Mouse (Mus musculus): Measurements from ENCODE around the gene Kif1b.
A peak's percentile ranks its signal among the peaks of the same experiment; 100 is the strongest.
"Not testable (repeated sequence)": the region's sequence is repeated elsewhere in the genome, so short reads cannot be mapped to it uniquely, and the experiment has no call there.

The Kif1b gene

DNA sequence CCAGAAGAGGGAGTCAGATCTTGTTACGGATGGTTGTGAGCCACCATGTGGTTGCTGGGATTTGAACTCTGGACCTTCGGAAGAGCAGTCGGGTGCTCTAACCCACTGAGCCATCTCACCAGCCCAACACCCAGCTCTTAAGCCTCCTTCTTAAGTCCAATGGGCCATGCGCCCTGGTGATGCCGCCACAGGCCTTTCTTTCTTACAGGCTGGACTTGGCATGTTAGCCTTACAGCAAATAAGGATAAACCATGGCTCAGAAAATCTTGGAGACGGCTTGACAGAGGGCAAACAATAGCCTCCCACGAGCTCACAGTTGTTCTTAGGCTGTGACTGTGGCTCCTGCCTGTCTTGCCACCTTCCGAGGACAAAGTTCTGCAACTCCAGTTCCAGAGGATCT lies 137.6 kb downstream of the Kif1b start:
- not testable (repeated sequence) for DNase-seq (ENCODE audit: low spot score)

DNA sequence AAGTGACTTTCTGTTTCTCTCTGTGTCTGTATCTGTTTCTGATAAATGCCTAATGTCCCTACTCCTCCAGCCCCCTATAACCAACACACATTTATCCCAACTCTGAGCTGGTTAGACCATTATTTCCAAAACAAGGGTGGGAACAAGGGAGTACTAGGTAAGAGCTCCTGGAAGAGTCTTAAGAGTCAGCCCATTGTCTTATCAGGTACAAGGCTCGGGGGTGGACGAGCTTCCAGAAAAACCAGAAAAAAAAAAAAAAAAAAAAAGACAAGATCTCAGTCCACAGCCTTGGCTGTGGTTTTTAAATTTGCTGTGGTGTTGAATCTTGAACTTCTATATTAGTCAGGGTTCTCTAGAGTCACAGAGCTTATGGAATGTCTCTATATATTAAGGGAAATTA lies 139.5 kb downstream of the Kif1b start:
- DNase-seq (ENCODE audit: low spot score): no peak

DNA sequence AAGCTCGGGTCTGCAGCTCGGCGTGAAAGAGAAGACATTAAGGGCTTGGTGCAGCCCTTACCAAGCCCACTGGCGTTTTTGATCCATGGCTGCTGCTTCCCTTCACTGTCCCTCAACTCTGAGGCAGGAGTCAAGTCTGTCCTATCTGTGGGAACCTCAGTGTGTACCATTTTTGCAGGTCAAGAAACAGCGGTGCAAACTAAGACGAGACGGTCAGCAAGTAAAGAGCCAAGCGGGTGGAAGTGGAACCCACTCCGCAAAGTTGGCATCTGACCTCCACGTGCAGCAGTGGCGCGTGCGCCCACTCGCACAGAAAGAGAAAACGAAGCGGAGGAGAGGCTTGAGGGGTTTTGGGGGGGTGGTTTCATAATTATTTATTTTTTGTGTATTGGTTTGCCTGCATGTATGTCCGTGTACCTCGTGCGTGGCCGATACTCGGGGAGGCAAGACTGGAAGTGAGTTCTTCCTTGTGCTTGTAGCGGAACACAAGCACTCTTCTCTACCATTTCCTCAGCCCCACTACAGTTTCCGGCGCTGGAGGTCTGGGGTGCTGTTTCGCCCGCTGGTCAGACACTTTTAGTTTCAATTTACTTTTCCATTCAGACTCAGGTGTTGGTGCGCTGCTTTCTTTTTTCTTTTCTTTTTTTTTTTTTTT lies 140.4 kb downstream of the Kif1b start:
- DNase-seq (ENCODE audit: low spot score): peak; percentile 42

DNA sequence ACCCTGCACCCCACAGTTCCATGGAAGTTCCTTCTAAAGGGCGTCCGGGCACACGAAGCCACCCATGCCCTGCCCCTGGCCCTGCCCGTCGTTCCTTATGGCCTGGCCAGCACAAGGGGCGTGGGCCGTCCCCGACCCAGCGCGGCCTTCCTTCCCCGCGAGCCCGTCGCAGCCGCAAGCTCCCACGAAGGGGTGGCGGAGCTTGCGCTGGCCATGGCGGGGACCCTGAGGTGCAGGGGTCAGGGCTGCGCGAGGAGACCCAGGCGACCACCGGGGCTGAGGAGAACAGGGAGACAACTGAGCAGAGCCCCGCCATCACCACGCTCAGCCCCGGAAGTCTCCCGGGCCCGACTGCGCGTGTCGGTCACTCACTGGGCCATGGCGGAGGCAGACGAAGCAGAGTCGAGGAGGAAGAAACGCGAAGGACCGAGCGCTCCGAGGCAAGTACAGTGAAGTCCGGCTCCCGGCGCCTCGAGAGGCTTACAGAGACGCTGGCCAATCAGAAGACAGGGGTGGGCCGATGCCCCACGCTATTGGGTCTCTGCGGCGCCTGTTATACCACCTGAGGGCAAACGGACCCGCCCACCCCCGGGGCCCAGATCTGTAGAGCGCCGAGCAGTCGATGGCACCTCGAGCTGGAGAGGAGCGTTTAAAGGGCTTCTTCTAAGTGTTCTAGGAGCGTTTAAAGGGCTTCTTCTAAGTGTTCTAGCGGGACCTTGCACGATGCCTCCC lies 141.1 kb downstream of the Kif1b start, which contains the start of gene Pgd:
TSS of gene Pgd (minus strand) at position 557 of the 732 bp plus-strand sequence.
- DNase-seq (ENCODE audit: low spot score): peak; percentile 97

DNA sequence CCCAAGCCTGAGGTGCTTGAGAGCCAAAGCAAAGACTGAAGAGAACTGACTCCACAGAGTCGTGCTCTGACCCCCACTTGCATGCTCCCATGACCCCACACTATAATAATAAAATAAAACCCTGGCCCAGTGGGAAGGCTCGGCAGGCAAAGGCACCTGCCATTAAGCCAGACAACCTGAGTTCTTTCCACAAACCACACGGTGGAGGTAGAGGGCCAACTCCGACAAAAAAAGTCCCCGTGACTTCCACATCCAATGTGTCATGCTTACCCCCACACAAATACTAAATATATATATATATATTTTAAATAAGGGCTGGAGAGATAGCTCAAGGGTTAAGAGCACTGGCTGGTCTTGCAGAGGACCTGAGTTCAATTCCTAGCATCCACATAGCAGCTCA lies 143.3 kb downstream of the Kif1b start:
- DNase-seq (ENCODE audit: low spot score): no peak

DNA sequence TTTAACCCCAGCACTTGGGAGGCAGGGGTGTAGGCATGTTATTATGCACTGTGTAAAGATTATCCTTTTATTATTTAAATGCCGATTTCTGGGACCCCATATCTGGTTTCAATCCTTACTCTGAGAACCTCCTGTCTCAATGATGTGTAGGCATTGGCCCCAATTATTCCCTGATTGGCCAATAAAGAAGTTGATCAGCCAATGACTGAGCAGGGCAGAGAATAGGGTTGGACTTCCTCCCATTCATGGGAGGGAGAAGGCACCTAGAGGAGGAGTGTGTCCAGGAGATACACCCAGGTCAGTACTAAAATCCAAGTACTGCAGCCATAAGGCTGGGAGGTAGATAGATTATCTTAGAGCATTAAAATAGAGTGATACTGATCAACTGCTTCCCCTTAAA lies 144.3 kb downstream of the Kif1b start:
- DNase-seq (ENCODE audit: low spot score): no peak

DNA sequence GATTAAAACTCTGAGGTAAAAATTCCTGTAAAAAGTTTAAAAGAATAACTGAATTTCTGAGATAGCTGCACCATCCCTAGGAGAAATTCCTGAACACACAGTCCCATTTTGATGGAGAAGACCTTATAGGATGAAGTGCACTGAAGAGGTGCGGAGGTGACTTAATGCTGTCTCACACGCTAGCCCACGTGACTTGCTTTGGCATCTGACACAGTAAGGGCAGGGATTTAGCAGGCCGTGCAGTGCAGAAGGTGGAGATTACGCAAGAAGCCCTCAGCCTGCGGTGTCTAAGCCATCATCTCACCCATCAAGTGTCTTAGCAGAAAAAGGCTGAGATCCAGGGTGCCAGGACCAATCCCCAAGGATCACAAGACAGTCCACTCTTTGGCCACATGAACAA lies 146.3 kb downstream of the Kif1b start:
- DNase-seq (ENCODE audit: low spot score): no peak

DNA sequence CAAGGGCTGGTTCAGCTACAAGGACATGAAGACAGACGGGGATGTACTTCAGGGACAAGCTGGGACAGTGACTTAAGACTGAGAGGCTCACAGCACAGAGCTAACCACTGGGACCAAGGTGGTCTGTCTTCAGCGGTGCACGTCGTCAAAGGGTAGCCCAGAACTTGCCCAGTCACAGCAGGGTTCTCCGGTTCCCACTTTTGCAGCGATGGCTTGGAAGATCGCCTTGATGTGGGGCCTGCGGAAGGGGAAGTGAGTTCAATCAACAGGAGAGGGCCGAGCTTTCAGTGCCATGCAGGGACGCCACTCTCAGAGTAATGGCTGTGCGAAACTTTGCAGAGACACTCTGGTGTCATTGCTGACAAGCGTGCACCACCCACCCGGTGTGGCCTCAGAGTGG lies 147.6 kb downstream of the Kif1b start:
- no peak for DNase-seq (ENCODE audit: low spot score)

DNA sequence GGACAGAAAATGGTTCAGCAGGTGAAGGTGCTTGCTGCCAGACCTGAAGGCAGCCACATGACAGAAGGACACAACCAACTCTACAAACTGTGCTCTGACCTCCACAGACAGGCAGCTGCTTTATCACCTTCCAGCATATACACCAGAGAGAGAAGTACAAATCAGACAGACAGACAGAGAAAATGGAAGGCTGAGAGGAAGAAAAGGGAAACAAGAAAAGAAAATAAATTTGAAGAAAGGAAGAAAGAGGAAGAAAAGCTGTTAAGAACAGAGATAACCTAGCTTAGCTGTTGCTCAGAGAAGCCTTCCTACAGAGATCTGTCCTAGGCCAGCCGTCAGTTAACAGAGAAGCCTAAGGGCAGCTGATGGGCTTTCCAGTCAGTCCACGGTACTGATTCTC lies 148.3 kb downstream of the Kif1b start:
- no peak for DNase-seq (ENCODE audit: low spot score)

DNA sequence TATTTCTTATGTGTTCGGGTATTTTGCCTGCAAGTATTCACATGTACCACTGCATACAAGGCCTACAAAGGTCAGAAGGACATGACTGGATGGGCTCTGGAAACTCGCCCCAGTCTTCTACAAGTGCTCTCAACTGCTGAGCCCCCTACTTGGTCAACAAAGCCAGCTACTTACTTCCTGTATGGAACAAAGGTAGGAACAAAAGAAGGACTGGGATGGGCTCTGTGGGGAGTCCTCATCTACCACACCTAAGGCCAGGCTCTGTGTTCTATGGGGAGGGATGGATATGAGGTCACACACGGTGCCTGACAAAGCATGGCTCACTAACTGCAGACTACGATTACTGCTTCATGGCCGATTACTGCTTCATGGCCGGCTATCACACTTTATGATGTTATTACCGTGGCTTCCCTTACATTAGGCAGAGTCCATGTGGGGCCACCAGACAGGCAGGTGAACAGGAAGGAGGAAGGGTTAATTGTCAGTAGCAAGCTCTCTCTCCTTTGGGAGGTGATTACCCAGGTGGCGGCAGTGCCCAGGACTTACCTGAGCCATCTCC lies 150.0 kb downstream of the Kif1b start:
- DNase-seq (ENCODE audit: low spot score): no peak

DNA sequence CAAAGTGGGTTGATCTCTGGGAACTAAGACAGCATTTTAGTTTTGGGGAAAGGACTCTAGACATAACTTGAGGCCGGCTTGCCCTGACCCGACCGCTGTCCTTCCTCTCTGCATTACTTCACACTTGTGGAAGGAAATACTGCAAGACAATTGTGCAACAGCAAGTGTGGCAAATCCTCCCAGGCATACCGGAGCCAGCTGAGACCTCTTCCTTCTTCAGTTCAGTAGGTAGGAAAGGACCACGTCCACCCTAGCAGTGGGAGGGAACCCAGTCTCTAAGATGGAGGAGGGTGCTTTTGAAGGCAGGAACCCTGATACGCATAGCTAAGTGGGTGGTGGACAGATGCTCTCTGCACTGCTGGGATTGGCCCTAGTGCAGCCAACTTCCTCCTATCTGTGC lies 151.8 kb downstream of the Kif1b start:
- DNase-seq (ENCODE audit: low spot score): no peak

DNA sequence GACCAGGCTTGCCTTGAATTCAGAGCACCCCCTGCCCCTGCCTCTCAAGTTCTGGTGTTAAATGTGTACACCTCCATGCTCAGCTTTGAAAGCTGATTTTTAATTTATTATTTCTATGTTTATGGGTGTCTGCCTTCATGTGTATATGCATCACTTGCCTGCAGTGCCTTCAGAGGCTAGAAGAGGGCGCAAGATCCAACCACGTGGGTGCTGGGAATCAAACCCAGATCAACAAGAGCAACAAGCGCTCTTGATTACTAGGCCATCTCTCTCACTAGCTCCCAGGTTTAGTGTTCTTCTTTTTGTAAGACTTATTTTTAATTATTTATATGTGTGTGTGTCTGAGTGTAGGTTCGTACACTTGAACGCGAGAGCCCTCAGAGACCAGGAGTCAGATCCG lies 152.6 kb downstream of the Kif1b start:
- no peak for DNase-seq (ENCODE audit: low spot score)

DNA sequence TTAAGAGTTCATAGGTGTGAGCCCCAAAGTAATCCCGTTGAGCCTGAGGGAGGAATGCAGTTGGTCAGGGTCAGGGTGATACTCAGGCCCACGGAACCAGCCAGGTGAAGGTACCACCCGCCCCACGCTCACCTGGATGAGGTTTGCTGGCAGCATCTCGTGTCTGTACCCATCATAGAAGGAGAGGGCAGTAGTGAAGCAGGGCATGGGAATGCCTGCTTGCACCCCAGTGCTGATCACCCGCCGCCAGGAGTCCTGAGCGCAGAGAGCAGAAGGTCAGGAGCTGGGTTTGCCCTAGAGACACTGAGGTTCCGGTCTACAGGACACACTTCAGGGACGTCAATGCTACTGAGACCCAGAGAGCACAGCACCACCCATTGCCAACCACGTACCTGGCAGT lies 156.8 kb downstream of the Kif1b start:
- no peak for DNase-seq (ENCODE audit: low spot score)

DNA sequence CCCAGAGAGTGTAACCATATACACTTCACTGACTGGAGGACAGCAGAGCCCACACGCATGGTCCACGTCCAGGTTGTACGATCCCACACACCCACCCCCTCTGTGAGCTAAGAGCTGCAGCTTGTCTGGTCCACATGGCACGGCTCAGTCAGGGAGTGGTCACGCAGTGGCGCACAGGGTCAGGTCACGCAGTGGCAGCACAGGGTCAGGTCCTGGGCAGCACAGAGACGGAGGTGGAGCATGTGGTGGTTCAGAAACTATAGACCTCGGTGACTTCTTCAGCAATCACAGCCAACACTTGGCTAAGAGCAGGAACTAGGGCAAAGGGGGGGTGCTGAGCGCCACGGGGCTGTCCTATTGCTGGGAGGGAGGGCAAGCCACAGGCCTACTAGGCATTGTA lies 157.2 kb downstream of the Kif1b start:
- no peak for DNase-seq (ENCODE audit: low spot score)

DNA sequence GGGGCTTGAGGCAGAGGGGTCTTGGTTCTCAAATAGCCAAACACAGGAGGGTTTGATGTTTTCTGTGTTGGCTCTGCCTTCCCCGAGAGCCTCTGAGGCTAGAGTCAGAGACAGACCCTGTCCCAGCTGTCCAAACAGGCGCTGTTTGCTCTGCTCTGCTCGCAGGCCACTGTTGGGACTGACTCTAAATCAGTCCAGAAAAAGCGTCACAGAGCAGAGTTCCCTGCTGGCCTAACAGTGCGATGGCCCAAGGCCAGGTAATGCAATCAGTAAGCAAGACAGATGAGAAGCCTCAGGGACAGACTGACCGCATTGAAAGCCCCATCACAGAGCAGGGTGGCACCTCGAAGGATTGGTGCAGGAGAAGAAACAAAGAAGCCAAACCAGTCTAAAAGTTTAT lies 157.9 kb downstream of the Kif1b start:
- peak; percentile 29 for DNase-seq (ENCODE audit: low spot score)

DNA sequence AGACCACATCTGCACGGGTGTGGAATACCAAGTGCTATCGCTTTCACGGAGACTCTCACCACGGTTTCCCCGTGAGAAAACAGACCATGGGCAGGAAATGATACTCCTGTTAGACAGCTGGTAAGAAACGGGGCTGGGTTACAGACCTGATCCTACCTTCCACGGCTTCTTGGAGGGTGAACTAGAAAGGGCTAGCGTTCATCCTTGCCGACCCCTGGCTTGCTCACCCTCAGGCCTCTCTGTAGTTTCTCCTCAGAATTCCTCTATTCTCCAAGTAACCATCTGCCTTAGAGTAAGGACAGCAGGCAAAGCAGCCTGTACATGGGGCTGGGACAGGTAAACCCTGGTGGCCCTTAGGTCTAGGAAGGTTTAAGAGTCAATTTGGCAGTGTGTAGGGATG lies 158.3 kb downstream of the Kif1b start:
- no peak for DNase-seq (ENCODE audit: low spot score)

DNA sequence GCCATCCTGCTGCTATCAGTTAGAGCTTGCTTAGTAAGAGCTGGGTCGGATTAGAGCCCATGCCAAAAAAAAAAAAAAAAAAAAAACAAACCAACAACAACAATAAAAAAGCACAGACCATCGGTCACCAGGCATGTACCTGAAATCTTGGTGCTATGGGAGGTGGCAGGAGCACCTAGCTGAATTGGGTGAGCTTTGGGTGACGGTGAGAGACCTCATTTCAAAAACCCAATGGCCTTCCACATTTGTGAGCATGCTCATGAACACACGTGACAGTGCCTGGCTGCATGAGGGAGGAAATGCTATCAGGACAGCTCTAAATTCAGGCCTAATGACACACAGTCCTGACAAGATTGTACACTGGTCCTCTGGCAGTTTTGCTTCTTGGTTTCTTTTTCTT lies 159.4 kb downstream of the Kif1b start:
- no peak for DNase-seq (ENCODE audit: low spot score)

DNA sequence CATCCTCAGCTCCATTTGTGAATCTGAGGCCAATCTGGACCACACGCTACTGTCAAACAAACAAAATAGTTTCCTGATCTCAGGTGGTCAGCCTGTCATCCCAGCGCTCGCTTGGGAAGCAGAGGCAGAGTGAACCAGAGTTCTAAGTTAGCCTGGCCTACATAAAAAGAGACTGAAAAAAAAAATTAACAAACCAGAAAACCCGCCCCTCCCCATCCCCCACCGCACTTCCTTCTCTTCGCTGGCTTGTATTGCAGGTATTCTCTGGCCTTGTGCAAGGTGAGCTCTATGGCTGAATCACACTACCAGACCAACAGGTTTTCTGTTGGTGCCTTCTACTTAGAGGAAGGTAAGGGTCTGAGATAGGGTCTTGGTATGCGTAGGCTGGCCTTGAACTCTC lies 160.0 kb downstream of the Kif1b start:
- DNase-seq (ENCODE audit: low spot score): no peak

DNA sequence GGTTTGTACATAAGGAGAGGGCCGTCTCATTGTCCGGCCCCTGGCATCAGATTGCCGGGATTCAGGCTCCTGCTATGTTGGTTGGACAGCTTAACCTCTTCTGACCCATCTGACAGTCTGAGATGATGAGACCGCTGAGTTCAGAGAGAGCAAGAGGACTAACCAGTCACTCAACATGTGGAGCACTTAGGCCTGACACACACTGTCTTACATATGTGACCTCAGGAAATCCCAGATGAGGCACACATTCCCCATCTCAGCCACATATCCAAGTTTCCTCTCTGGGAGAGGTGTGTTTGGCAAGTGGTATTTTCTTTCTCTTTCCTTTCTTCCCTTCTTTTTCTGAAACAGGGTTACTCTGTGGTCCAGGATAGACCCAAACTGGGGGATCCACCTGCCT lies 162.3 kb downstream of the Kif1b start:
- no peak for DNase-seq (ENCODE audit: low spot score)

DNA sequence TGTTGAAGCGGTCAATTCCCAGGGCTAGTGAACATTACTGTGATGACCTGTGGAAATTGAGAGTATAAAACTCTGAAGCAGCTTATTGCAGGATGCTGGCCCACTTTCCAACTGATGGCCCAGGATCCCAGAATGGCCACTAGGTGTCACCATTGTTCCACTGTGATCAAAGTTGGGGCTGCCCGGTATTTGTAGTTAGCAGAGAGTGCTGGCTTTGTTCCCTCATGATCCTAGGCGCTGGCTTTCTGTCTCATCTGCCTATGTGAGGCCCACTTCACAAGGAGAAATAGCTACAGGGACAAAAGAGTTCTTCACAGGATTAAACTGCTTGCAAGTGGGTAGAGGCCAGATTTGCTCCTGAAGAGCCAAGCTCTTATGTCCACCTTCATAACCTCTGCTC lies 163.0 kb downstream of the Kif1b start:
- peak; percentile 85 for DNase-seq (ENCODE audit: low spot score)

DNA sequence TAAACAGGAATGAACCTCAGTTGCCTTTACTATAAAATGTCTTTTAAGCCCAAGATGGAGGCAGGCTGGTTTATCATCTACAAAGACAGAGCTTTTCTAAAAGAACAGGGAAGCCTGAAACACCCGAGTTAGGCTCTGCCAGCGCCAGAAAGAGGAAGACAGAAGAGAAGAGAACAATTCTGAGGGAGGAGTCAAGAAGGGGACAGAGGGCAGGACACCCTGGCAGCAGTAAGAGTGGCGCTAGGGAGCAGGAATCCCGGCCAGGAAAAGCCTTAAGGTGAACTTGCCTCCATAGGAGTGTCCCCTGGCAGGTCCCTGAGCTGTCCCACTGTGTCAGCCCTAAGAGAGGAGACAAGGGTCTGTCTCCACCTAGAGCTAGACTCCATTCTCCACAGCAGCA lies 163.9 kb downstream of the Kif1b start:
- peak; percentile 53 for DNase-seq (ENCODE audit: low spot score)

DNA sequence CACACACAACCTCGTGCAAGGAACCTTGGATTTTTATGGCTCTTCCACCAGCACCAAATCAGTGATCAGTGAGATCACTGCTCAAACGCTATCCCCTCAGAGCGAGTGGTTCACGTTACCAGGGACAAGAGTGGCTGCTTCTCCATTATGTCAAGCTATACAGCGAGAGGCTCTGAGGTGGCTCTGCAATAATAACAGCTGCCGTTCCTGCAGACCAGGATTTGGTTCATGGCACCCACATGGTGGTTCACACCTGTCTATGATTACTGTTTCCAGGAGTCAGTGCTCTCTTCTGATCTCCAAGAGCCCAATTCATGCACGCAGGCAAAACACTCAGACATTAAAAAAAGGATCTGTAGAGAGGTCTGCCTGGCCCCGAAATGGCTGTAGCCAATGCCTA lies 169.0 kb downstream of the Kif1b start:
- no peak for DNase-seq (ENCODE audit: low spot score)

DNA sequence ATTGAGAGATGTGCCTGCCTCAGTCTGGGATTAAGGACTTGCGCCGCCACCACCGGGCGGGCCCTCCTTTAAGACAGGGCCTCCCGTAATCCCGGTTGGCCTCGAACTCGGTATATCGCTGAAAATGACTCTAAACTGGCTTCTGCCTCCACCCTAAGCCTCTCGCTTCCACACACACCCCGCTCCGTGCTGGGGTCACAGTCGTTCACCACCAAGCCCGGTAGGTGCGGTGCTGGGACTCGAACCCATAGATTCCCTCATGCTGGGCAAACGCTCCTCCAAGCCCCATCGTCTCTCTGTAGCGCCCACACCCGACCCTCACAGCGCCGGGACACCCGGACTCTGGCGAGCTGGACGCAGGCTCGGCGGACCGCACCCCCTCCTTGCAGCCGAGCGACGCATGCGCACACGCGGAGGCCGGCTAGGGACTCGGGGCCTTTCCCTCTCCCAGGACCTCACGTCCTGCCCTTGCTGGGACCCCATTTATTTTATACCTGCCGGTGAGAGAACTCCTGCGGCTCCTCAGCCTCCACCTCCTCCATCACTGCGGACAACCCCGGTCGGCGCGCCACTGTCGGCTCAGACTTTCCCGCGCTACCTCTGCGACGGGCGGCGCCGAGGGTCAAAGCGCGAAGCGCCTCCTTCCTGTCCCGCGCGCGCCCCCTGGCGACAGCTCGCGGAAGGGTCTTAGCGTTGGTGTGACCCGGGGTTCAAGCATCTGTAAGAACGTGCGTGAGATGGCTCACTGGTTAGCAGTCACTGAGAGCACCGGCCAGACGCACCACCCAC lies 170.3 kb downstream of the Kif1b start, which contains the start of gene Cenps:
TSS of gene Cenps (minus strand) at position 648 of the 789 bp plus-strand sequence.
- peak; percentile 91 for DNase-seq (ENCODE audit: low spot score)

Data from MN1 (cell line).